Mouse (Mus musculus): ENCODE data around the gene Flot2. TPM values are rescaled to one million over a fixed set of nuclear protein-coding genes. Genes with fewer than 3 reads are reported as not detected.

Gene Flot2
- total RNA-seq, 2 experiments from 2014 or later, result 82.9 to 140 TPM

DNA sequence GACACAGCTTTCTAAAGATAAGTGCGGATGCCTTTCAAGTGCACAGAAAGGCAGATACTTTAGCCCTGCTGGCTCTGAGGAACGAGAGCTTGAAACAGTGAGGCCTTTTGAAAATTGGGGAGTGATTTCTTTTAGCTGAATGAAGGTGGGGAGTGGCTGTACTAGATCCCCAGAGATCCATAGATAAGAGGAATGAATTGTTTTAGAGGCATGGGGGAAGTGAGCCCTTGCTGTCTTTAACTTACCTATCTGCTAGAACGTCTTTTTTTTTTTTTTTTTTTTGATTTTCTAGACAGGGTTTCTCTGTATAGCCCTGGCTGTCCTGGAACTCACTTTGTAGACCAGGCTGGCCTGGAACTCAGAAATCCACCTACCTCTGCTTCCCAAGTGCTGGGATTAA is 59.3 kb downstream of the Flot2 start:
- ATAC-seq (ENCODE audit: poor library complexity, severe bottlenecking), result no peak

DNA sequence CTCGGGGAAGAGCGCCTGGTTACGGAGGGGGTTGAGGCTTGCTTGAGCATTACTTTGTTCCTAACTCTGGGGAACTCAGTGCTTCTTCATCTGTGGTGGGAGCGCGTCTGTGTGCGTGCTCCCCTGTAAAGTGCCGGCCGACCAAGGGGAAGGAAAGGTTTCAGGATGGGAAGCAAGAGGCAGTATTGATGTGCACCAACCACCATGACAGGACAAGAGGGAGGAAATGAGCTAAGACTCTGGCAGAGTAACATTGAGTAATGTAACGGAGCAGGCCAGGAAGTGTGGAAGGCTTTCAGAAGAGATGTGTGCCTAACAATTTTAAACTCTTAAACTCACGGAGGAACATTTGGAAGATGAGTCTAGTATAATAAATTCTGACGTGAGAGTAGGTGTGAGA is 63.0 kb downstream of the Flot2 start:
- ATAC-seq (ENCODE audit: poor library complexity, severe bottlenecking), result peak; percentile 86

DNA sequence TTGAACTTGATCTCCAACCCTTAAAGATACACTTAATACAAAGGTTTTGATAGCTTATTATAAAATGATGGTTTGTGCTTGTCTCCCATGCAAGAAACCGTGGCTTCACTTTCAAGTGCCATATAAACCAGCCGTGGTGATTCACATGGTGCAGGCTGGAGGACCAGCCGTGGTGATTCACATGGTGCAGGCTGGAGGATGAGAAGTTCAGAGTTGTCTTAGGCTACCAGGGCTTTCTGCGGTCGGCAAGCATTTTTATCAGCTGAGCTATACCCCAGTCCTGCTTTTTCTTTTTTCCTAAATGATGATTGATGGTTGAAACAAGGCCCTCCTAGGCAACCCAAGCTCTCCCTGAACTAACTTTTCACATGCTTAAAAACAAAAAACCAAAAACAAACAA is 64.4 kb downstream of the Flot2 start:
- ATAC-seq (ENCODE audit: poor library complexity, severe bottlenecking), result no peak

DNA sequence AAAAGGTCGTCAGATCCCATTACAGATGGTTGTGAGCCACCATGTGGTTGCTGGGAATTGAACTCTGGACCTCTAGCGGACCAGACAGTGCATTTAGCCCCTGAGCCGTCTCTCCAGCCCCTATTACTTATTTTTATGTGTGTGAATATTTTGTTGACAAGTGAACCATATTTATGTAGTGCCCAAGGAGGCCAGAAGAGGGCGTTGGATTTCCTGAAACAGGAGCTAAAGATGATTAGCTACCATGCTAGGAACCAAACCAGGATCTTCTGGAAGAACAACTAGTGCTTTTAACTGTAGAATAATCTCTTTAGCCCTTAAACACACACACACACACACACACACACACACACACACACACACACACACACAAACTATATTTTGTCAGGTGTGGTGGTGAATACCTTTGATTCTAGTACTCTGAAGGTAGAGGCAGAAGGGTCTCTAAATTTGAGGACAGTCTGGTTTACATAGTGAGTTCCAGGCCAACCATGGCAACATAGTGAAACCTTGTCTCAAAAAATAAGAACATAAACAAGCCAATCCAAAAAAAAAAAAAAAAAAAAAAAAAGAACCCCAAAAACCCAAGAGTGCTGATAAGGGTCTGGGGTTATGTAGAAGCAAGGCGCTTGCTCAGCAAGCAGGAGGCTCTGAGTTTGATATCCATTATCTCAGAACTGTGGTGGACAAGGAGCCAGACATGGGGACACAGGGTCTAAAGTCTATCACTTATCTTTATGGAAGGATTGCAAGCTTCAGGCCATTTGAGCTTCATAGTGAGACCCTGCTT is 65.4 kb downstream of the Flot2 start:
- no peak for ATAC-seq (ENCODE audit: poor library complexity, severe bottlenecking)

DNA sequence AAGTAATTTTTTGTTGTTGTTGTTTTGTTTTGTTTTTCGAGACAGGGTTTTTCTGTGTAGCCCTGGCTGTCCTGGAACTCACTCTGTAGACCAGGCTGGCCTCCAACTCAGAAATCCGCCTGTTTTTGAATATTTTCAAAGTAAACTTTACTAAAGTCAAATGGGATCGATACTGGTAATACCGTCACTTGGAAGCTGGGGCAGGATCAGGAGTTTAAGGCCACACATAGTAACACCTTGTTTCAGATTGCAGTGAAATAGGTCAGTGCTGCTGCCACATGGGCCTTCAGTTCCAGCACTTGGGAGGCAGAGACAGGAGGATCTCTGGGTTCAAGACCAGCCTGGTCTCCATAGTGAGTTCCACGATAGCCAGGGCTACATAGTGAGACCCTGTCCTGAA is 66.8 kb downstream of the Flot2 start:
- ATAC-seq (ENCODE audit: poor library complexity, severe bottlenecking), result no peak

Other genes starting within 250 kb of the Flot2 start
- gene Pipox, start 143.8 kb upstream of the Flot2 start, total RNA-seq (2015), result not detected in 2 replicates
- gene Pipox, start 143.8 kb upstream of the Flot2 start, total RNA-seq (2017), result not detected in 2 replicates
- not detected in 2 replicates for gene Sez6, start 107.1 kb upstream of the Flot2 start, total RNA-seq (2015)
- gene Sez6, start 107.1 kb upstream of the Flot2 start, total RNA-seq (2017), result not detected in 2 replicates
- gene Phf12, start 55.2 kb upstream of the Flot2 start, total RNA-seq (2015), result 51.2 and 64.5 TPM in 2 replicates
- 21.0 and 26.3 TPM in 2 replicates for gene Phf12, start 55.2 kb upstream of the Flot2 start, total RNA-seq (2017)
- 4.8 and 5.6 TPM in 2 replicates for gene Dhrs13, start 5.7 kb upstream of the Flot2 start, total RNA-seq (2015)
- 3.5 and 5.3 TPM in 2 replicates for gene Dhrs13, start 5.7 kb upstream of the Flot2 start, total RNA-seq (2017)
- gene Eral1, start 42.5 kb downstream of the Flot2 start, total RNA-seq (2015), result 14.1 and 19.2 TPM in 2 replicates
- 20.9 and 22.1 TPM in 2 replicates for gene Eral1, start 42.5 kb downstream of the Flot2 start, total RNA-seq (2017)
- 24.0 and 28.2 TPM in 2 replicates for gene Fam222b, start 56.7 kb downstream of the Flot2 start, total RNA-seq (2015)
- 8.5 and 9.1 TPM in 2 replicates for gene Fam222b, start 56.7 kb downstream of the Flot2 start, total RNA-seq (2017)
- gene Traf4, start 127.7 kb downstream of the Flot2 start, total RNA-seq (2015), result 1.3 TPM in 2 replicates
- 0.51 and 2.2 TPM in 2 replicates for gene Traf4, start 127.7 kb downstream of the Flot2 start, total RNA-seq (2017)
- gene Nek8, start 138.7 kb downstream of the Flot2 start, total RNA-seq (2015), result 2.4 and 8.6 TPM in 2 replicates
- gene Nek8, start 138.7 kb downstream of the Flot2 start, total RNA-seq (2017), result 2.1 and 6.9 TPM in 2 replicates
- 0.76 and 2.8 TPM in 2 replicates for gene Tlcd1, start 138.8 kb downstream of the Flot2 start, total RNA-seq (2015)
- 1.0 and 1.3 TPM in 2 replicates for gene Tlcd1, start 138.8 kb downstream of the Flot2 start, total RNA-seq (2017)
- 2,467 and 2,664 TPM in 2 replicates for gene Rpl23a, start 145.7 kb downstream of the Flot2 start, total RNA-seq (2015)
- 2,641 and 2,675 TPM in 2 replicates for gene Rpl23a, start 145.7 kb downstream of the Flot2 start, total RNA-seq (2017)
- gene Rab34, start 150.5 kb downstream of the Flot2 start, total RNA-seq (2015), result not detected in 2 replicates
- gene Rab34, start 150.5 kb downstream of the Flot2 start, total RNA-seq (2017), result 1.3 TPM in 1 of 2 replicates, not detected in the other
- 0.62 and 1.6 TPM in 2 replicates for gene Proca1, start 155.5 kb downstream of the Flot2 start, total RNA-seq (2015)
- gene Proca1, start 155.5 kb downstream of the Flot2 start, total RNA-seq (2017), result 1.1 and 1.3 TPM in 2 replicates
- 64.3 and 75.1 TPM in 2 replicates for gene Sdf2, start 207.8 kb downstream of the Flot2 start, total RNA-seq (2015)
- gene Sdf2, start 207.8 kb downstream of the Flot2 start, total RNA-seq (2017), result 44.1 and 50.1 TPM in 2 replicates
- gene Supt6, start 208.1 kb downstream of the Flot2 start, total RNA-seq (2015), result 28.3 and 28.7 TPM in 2 replicates
- gene Supt6, start 208.1 kb downstream of the Flot2 start, total RNA-seq (2017), result 27.2 and 36.4 TPM in 2 replicates
- gene 2610507B11Rik, start 223.8 kb downstream of the Flot2 start, total RNA-seq (2015), result 33.7 and 43.5 TPM in 2 replicates
- gene 2610507B11Rik, start 223.8 kb downstream of the Flot2 start, total RNA-seq (2017), result 54.6 and 57.2 TPM in 2 replicates

All from megakaryocyte, adult 5-6 weeks (primary cell).